Mouse (Mus musculus): ENCODE results near the gene Rfc4.
"Not testable (repeated sequence)": the region's sequence is repeated elsewhere in the genome, so short reads cannot be mapped to it uniquely, and the experiment has no call there.

Rfc4 gene

GRCm38 (mm10) chr16:23103038-23103745 is 24.3 kb downstream of the Rfc4 start:
- DNase-seq (ENCODE audit: low read depth, low spot score), result no peak

- no peak for DNase-seq (ENCODE audit: low read depth, low spot score)
These were observed 25.0 kb downstream of the Rfc4 start for GRCm38 (mm10) chr16:23102340-23103037.

- no peak for DNase-seq (ENCODE audit: low read depth, low spot score)
These were observed 26.9 kb downstream of the Rfc4 start for GRCm38 (mm10) chr16:23100613-23101012.

GRCm38 (mm10) chr16:23100099-23100575 is 27.4 kb downstream of the Rfc4 start:
- DNase-seq (ENCODE audit: low read depth, low spot score), result no peak

GRCm38 (mm10) chr16:23099632-23100031 is 27.9 kb downstream of the Rfc4 start:
- DNase-seq (ENCODE audit: low read depth, low spot score), result no peak

GRCm38 (mm10) chr16:23098105-23098452 is 29.5 kb downstream of the Rfc4 start:
- not testable (repeated sequence) for DNase-seq (ENCODE audit: low read depth, low spot score)

GRCm38 (mm10) chr16:23097290-23098104 is 30.0 kb downstream of the Rfc4 start:
- peak; percentile 65 for DNase-seq (ENCODE audit: low read depth, low spot score)

GRCm38 (mm10) chr16:23096886-23097285 is 30.7 kb downstream of the Rfc4 start:
- DNase-seq (ENCODE audit: low read depth, low spot score), result not testable (repeated sequence)

GRCm38 (mm10) chr16:23095581-23095980 is 32.0 kb downstream of the Rfc4 start:
- DNase-seq (ENCODE audit: low read depth, low spot score), result not testable (repeated sequence)

GRCm38 (mm10) chr16:23094136-23094535 is 33.4 kb downstream of the Rfc4 start:
- no peak for DNase-seq (ENCODE audit: low read depth, low spot score)

- DNase-seq (ENCODE audit: low read depth, low spot score), result no peak
These were observed 34.1 kb downstream of the Rfc4 start for GRCm38 (mm10) chr16:23093321-23093953.

GRCm38 (mm10) chr16:23091345-23091744 is 36.2 kb downstream of the Rfc4 start:
- DNase-seq (ENCODE audit: low read depth, low spot score), result not testable (repeated sequence)

- not testable (repeated sequence) for DNase-seq (ENCODE audit: low read depth, low spot score)
These were observed 39.0 kb downstream of the Rfc4 start for GRCm38 (mm10) chr16:23088491-23088890.

- peak; percentile 37 for DNase-seq (ENCODE audit: low read depth, low spot score)
These were observed 39.8 kb downstream of the Rfc4 start for GRCm38 (mm10) chr16:23087712-23088111.

- DNase-seq (ENCODE audit: low read depth, low spot score), result not testable (repeated sequence)
These were observed 40.4 kb downstream of the Rfc4 start for GRCm38 (mm10) chr16:23087159-23087558.

GRCm38 (mm10) chr16:23077516-23077915 is 50.0 kb downstream of the Rfc4 start:
- not testable (repeated sequence) for DNase-seq (ENCODE audit: low read depth, low spot score)

Measured in brain, adult 2 months (tissue).